Mouse (Mus musculus) bone marrow macrophage, adult 2 months (primary cell): ENCODE results near the gene Tle6.

Source experiments
- CTCF ChIP-seq: IDR thresholded peaks from 2 replicates; pipeline ENCODE4 v1.5.1; 2012; ENCODE audit warnings: low read depth, mild to moderate bottlenecking, low read length, moderate library complexity
- POLR2A ChIP-seq: IDR thresholded peaks from 2 replicates; pipeline ENCODE4 v1.6.1; 2012; ENCODE audit warnings: mild to moderate bottlenecking, low read depth, low read length, borderline replicate concordance

DNA sequence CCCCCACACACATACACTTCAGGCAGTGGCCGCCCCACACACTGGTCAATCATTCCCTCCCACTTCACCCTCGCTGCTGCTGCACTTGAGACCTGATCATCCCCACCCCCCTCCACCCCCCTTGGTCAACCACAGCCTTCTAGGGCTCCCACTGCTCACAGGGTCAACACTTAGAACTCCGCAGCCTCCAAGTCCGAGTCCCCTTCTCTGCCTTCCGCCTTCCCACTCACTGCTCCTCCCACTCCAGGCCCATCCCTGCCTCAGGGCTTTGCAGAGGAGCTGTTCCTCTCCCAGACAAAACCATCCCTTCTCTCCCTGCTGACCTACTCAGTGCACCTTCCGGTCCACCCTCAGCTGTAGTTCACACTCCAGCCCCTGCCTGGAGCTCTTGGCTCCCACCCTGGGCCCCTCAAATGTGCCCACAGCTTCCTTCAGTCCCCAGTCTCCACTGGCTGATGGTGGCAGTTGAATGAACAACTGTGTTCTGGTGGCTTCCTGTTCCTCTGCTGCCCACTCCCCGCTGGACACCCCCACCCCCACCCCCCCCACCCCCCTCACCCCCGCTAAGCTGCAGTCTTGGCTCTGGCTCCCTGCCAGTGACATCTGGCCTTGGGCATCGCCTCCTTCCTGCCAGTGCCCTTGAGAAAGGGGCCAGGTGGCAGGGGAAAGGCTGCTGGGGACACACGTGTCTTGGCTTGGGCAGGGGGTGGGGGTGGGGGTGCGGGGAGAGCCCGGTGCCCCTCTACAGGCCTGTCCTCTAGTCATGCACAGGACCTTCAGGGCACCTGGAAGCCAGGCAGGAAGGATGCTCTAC is 3.5 kb downstream of the Tle6 start:
- no peak for TF ChIP-seq POLR2A
- no peak for TF ChIP-seq CTCF
